Mouse (Mus musculus) left cerebral cortex, adult 18-20 months (tissue): ENCODE measurements around the gene Gja1. TPM values are rescaled to one million over a fixed set of nuclear protein-coding genes. Genes with fewer than 3 reads are reported as not detected.

Experiments used
- DNase-seq, 2 experiments: peaks; one replicate each; pipeline ENCODE4 v3.0.0; 2021 to 2022; ENCODE audit warnings: low spot score in 2 of 2, mixed read lengths in 1 of 2
- total RNA-seq, 2 experiments: library from RNA; stranded (reverse); gene quantifications; 2 replicates each; pipeline ENCODE4 v1.2.3; 2021

Gene Gja1
- total RNA-seq, 2 experiments from 2014 or later = 147 to 198 TPM

GRCm38 (mm10) chr10:56406386-56407130 lies 29.4 kb downstream of the Gja1 start:
- DNase-seq = no peak

DNA sequence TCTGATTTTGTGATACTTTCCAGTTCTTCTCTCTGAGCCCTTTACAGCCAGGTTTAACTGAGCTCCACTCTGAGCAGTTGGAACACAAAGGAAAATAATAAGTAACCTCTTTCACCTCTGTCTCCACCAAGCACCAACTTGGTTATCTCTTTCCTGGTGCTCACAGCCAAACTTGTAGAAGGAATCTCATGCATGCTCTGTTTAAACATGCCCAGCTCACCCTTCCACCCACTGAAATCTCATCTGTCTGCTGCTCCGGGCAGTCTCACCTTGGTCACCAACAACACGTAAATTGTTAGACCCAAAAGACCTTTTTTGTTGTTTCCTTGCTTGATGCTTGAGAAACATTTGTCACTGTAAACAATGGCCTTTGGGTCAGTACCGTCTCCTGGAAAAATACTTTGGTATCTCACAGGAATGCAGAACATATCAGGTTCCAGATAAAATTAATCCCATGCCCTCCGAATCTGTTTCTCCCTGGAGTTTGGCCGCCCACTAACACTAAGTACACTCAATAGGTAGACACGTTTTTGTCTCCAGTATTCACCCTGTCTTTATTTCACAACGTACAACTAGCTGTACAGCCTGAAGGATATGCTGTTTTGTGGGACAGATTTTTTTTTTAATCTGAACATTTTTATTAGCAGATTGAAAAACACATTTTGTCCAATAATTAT lies 38.9 kb downstream of the Gja1 start:
- no peak for DNase-seq

DNA sequence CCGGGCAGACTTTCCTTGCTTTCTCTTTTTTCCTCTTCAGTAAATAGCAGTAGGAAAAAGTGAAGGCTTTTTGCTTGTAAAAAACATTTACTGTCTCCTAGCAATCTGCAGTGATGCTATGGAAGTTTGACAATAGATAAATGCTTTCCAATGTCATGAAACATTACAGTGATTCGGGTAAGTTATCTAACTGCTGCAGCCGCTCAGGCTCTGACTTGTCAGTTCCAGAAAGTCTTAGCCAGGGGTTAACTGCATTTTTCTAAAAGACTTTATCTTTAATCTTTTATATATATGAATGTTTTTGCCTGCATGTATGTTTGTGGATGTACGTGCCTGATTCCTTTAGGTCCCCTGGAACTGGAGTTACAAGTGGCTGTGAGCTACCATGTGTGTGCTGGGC lies 45.4 kb downstream of the Gja1 start:
- no peak for DNase-seq

- DNase-seq = no peak
Observed at GRCm38 (mm10) chr10:56425016-56425798, 48.1 kb downstream of the Gja1 start.

- DNase-seq = no peak
Observed at GRCm38 (mm10) chr10:56426369-56426768, 49.2 kb downstream of the Gja1 start.

DNA sequence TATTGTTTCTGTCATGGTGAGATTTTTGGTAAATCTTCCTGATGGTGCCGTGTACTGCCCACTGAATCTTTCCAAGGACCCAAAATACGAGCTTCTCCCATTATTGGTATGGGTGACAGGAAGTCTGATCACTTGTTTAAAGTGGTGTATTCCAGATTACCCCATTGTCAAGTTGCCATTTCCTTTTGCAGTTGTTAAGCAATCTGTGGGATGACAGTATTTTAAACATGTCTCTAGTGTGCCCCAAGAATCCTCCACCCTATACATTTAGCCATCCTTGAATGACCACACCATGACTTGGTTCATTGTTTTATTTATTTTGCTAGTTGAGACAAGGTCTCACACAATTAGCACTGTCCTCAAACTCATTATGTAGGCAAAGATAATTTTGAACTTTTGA lies 50.3 kb downstream of the Gja1 start:
- no peak for DNase-seq

GRCm38 (mm10) chr10:56427827-56428226 lies 50.7 kb downstream of the Gja1 start:
- DNase-seq = no peak

DNA sequence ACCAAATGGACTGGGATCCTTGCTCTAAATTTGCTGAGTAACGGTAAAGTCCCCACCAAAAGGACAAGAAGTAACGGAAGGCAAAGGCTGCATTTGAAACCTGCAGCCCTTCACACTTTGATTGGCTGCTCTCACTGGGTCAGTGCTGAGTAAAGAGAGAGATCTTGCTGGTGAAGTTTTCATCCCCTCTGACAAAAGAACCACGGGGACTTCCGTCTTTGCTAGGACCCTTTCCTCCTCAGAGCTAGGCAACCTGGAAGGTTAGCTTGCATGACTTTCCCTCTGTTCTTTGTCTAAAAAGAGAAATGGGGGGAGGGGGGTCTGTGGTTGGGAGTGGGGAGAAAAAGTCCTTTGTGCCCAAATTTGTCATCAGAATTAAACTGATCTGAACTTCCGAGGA lies 51.9 kb downstream of the Gja1 start:
- no peak for DNase-seq

- DNase-seq = no peak
Observed at GRCm38 (mm10) chr10:56431600-56432389, 54.7 kb downstream of the Gja1 start.

DNA sequence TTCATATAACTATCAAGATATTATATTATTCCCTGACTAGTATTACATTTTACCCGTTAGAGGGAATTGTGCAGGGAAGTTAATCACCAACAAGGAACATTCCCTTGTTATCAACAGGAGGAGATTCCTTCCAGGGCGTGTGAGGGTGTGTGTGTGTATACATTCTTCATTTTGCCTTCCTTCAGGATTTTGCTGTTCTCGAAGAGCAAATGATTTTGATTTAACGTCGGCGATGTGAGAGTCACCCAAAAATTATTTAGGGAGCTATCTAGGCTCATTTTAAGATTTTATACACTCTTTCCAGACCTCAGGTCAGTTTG lies 55.2 kb downstream of the Gja1 start:
- no peak for DNase-seq

DNA sequence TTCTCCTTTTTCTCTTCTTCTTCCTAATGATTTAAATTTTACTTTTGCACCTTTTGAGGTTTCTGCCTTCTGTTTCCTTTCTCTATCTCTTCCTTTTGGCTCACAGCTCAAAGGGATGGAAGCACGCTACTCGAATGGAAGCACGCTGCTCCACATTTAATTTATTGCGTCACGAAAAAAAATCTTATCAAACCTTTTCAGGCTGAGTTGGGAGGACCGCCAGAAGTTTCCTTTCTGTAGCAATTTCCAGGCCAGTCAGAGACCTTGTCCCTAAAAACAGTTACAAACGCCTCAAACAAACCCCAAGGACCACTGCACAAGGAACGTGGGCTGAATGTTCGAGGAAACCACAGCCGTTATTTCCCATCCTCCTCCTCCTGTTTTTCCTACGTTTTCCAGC lies 60.2 kb downstream of the Gja1 start:
- DNase-seq = no peak

DNA sequence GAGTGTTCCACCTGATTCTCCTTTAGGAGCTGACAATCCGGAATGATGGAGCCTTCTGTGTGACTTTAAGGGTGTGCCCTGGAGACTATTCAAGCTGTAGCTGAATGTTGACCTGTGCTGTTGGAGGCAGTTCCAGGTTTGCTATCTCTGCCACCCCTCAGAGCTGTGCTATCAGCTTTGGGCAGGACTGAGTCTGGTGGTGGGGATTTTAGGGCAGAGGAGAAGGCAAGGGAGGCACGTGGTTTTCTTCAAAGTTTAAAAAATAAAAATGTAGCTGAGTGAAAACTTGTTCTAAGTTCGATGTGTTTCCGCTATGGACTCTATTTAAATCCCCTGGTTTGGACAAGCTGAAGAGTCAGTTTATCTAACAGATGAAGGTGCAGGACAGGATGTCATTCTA lies 62.5 kb downstream of the Gja1 start:
- no peak for DNase-seq

DNA sequence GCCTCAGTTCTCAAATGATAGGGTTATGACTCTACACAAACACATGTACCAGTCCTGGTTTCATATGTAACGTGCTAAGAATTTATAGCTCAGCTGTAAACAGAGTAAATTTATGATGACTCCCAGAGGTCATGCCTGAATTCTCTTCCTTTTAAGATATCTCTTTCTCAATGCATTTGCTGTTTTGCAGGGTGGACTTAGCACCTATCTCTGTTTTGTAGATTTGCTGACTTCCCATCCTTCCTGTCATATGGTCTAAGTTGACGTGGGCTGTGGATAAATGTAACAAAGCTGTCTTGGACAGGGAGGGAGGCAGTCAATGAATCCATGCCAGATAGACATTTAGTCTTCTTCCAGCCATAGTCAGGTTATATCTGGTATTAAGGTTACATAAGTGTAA lies 67.3 kb downstream of the Gja1 start:
- DNase-seq = no peak

DNA sequence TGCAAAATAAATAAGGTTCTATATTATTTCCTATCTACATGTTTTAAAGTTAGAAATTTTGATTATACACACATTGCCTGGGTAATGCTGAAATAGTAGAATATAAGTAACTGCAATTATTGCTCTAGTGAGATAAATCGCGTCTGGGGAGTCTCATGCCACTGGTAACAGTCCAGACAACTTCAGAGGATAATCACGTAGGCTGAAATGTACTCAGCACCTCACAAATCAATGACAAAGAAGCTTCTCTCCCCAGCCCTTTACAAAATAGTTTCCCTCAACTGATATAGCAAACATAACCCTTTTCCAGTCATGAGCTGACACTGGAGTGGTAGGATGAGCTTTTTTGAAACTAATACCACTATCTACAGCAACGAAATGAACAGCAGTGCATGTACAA lies 71.9 kb downstream of the Gja1 start:
- DNase-seq = no peak

Other genes with a start within 250 kb of the Gja1 start
- gene Tbc1d32, start 148.6 kb upstream of the Gja1 start, total RNA-seq = 1 to 10 TPM; 8.0 to 8.1 TPM